Mouse (Mus musculus) gastrocnemius, postnatal 10 days (tissue): ENCODE results near the gene Bricd5. TPM values are rescaled to one million over a fixed set of nuclear protein-coding genes. Genes with fewer than 3 reads are reported as not detected.

ENCODE experiments used
- total RNA-seq, 2 experiments: library from RNA; stranded (reverse); gene quantifications; 2 replicates each; pipeline ENCODE4 v1.2.3; 2021

The Bricd5 gene
- total RNA-seq, 2 experiments from 2014 or later: 0.65 to 0.73 TPM

Other genes with a start within 250 kb of the Bricd5 start
- 1 to 10 TPM; 5.0 to 8.2 TPM for gene Ccnf, start 222.4 kb upstream of the Bricd5 start, total RNA-seq
- gene Abca17, start 122.8 kb upstream of the Bricd5 start, total RNA-seq: under 1 TPM in 1 of 2 experiments, not detected in 1; 0.05 TPM
- gene Abca3, start 121.9 kb upstream of the Bricd5 start, total RNA-seq: 10 to 100 TPM; 10.2 to 11.4 TPM
- gene Rnps1, start 59.3 kb upstream of the Bricd5 start, total RNA-seq: 10 to 100 TPM; 59.1 to 67.5 TPM
- 100 to 1,000 TPM; 147 to 161 TPM for gene Eci1, start 47.2 kb upstream of the Bricd5 start, total RNA-seq
- gene Dnase1l2, start 30.8 kb upstream of the Bricd5 start, total RNA-seq: 1 to 10 TPM in 1 of 2 experiments, under 1 TPM in 1; 0.63 to 1.7 TPM
- gene E4f1, start 3.6 kb upstream of the Bricd5 start, total RNA-seq: 10 to 100 TPM; 10.8 to 17.3 TPM
- gene Pgp, start 3.5 kb upstream of the Bricd5 start, total RNA-seq: 10 to 100 TPM; 34.1 to 39.2 TPM
- 10 to 100 TPM; 10.8 to 12.1 TPM for gene Mlst8, start 5.2 kb downstream of the Bricd5 start, total RNA-seq
- gene Caskin1, start 14.7 kb downstream of the Bricd5 start, total RNA-seq: under 1 TPM; 0.56 to 0.68 TPM
- 10 to 100 TPM; 47.2 to 60.9 TPM for gene Traf7, start 54.1 kb downstream of the Bricd5 start, total RNA-seq
- under 1 TPM; 0.18 to 0.47 TPM for gene Rab26, start 60.3 kb downstream of the Bricd5 start, total RNA-seq
- gene Pkd1, start 76.0 kb downstream of the Bricd5 start, total RNA-seq: 10 to 100 TPM; 34.6 to 49.1 TPM
- gene Tsc2, start 158.7 kb downstream of the Bricd5 start, total RNA-seq: 10 to 100 TPM; 51.7 to 61.1 TPM
- 1 to 10 TPM; 4.3 TPM for gene Nthl1, start 158.8 kb downstream of the Bricd5 start, total RNA-seq
- 10 to 100 TPM; 30.1 to 33.4 TPM for gene Slc9a3r2, start 176.4 kb downstream of the Bricd5 start, total RNA-seq
- not detected for gene Npw, start 184.6 kb downstream of the Bricd5 start, total RNA-seq
- gene Zfp598, start 195.8 kb downstream of the Bricd5 start, total RNA-seq: 10 to 100 TPM; 18.0 to 21.0 TPM
- under 1 TPM; 0.16 to 0.52 TPM for gene Syngr3, start 216.1 kb downstream of the Bricd5 start, total RNA-seq
- gene Gfer, start 222.3 kb downstream of the Bricd5 start, total RNA-seq: 10 to 100 TPM; 22.2 to 24.6 TPM
- 1 to 10 TPM; 1.6 to 1.9 TPM for gene Noxo1, start 222.3 kb downstream of the Bricd5 start, total RNA-seq
- 10 to 100 TPM; 16.7 to 19.4 TPM for gene Tbl3, start 233.8 kb downstream of the Bricd5 start, total RNA-seq
- gene Rnf151, start 244.2 kb downstream of the Bricd5 start, total RNA-seq: not detected
- gene Rps2, start 244.2 kb downstream of the Bricd5 start, total RNA-seq: 100 to 1,000 TPM; 732 to 736 TPM